Mouse (Mus musculus): ENCODE data around the gene AY074887. TPM values are rescaled to one million over a fixed set of nuclear protein-coding genes. Genes with fewer than 3 reads are reported as not detected.

Gene AY074887
- 0.17 and 0.26 TPM in 2 replicates for polyA plus RNA-seq (2012; rRNA removed)

DNA sequence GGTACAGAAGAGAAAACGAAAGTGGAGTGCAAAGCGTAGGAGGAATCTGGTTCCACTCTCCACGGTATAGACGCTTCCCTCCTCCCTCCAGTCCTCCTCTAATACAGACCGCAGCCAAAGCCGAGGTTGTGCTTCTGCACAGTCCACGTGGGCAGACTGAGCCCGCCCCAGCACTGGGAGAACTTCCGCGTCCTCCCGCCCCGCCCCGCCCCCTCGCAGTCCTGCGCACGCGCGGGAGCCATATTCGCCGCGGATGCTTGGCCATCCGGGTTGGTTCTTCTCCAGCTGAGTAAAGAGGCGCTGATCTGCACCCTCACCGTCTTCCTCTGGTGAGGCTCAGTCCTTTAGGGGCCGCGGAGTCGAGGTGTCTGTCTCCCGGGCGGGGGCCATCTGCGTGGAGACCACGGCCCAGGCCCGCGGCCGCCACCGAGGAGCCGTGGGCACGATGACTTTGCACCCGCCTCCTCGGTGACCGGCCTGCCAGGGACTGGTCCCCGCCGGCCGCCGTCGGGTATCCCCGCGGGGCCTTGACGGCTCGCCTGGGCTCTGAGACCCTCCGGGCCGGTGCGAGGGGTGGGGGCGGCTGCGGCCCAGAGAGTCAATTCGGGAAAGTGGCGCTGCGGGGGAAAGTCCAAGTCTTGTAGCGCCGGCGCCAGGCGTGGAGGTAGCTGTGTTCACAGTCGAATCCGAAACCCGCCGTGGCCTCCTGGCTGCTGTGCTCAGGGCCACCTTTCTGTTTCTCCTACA lies at the start of gene AY074887, which contains the start of gene Psma4:
TSS of gene AY074887 (minus strand) at position 424 of the 747 bp plus-strand sequence.
TSS of gene Psma4 (plus strand) at position 216 of the 747 bp plus-strand sequence.

DNA sequence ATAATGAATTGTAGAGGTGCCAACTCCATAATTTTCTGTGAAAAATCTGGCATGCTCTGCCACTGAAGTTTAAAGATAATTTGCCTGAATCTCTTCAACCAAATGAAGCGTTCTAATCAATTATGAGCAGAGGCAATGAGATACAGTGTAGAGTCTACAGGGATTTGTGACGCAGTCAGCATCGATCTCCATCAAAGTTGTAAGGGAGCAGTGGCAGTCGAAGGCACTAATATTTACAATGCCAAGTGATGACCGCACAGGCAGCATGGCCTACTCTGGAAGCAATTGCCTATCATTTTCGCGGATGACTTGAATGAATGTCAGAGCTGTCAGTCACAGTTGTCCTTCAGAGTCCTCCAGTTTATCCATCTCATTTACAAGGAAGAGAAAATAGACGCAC lies 29.9 kb upstream of the AY074887 start, which contains the start of gene Chrna5:
TSS of gene Chrna5 (plus strand) at position 207 of the 400 bp plus-strand sequence.

DNA sequence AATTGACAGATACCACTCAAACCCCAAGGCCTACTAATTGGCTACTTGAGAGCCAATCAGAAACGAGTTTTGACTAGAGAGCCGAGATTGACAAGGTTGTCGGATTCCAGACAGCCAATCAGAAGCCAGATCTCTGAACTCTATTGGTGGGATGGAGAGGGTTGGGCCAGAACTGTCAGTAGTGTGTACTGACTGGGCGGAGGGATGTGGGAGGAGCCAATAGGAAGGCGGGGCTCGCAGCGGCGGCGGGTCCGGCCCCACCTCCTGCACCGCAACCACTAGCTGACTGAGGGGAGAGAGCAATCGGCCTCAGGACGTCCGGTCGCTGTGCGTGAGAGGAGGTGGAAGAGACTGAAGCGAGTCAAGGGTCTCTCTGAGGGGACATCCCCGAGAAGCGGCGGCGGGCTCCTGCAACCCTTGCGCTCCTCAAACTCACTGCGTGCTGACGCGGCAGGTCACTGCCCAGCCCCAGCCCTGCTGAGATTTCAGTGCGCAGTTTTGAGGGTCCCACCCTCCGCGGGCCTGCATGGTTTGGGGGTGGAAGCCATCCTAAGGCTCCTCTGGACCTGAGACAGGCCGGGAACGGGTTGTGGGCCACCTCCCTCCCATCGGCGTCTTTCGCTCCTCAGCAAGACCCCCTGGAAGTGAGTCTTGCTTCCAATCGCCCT lies 33.7 kb downstream of the AY074887 start, which contains the start of gene Hykk:
TSS of gene Hykk (plus strand) at position 274 of the 668 bp plus-strand sequence.

Other genes with a start within 250 kb of the AY074887 start
- gene Wdr61, start 216.5 kb downstream of the AY074887 start, polyA plus RNA-seq (2012; rRNA removed) = 75.5 and 80.0 TPM in 2 replicates
- gene Crabp1, start 186.2 kb downstream of the AY074887 start, polyA plus RNA-seq (2012; rRNA removed) = 91.5 and 108 TPM in 2 replicates
- 51.4 and 54.0 TPM in 2 replicates for gene Ireb2, start 87.2 kb downstream of the AY074887 start, polyA plus RNA-seq (2012; rRNA removed)
- gene Hykk, start 33.7 kb downstream of the AY074887 start, polyA plus RNA-seq (2012; rRNA removed) = 0.74 and 1.0 TPM in 2 replicates
- gene Psma4, start 208 bp downstream of the AY074887 start, polyA plus RNA-seq (2012; rRNA removed) = 210 and 227 TPM in 2 replicates
- 3.4 and 3.6 TPM in 2 replicates for gene Chrna5, start 29.9 kb upstream of the AY074887 start, polyA plus RNA-seq (2012; rRNA removed)
- 9.5 and 11.5 TPM in 2 replicates for gene Chrna3, start 75.6 kb upstream of the AY074887 start, polyA plus RNA-seq (2012; rRNA removed)
- gene Chrnb4, start 97.8 kb upstream of the AY074887 start, polyA plus RNA-seq (2012; rRNA removed) = 1.1 and 1.8 TPM in 2 replicates
- gene Ube2q2, start 197.9 kb upstream of the AY074887 start, polyA plus RNA-seq (2012; rRNA removed) = 26.5 and 26.8 TPM in 2 replicates